Mouse (Mus musculus): Measurements from ENCODE around the gene Tead3. TPM values are rescaled to one million over a fixed set of nuclear protein-coding genes. Genes with fewer than 3 reads are reported as not detected.

Gene Tead3
- polyA plus RNA-seq, 1 experiment from 2014 or later, result 8.7 TPM

DNA sequence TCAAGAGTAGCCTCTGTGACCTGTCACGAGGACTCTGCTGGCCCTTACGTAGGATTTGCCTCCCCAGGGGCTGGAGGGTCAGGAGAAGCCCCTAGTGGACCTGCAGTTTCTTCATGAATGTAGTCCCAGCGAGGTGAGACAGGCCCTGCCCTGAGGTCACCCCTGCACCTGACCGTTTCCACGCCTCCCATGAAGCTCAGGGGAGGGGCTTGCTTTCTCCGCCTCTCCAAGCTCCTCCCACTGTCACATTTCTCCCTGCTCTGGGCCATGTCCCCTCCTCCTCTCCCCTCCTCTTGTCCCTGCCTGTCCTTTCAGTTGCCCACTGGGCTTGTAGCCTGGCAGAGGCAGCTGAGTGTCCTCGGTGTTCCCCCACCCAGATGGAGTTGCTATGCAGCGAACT, 33.5 kb downstream of the Tead3 start:
- Histone ChIP-seq H3K4me2 (replicated peaks; ENCODE audit: low read depth) (no peak overlapping the region), H3K27me3 (ENCODE audit: control insufficient read depth, insufficient read depth, low read length) (no peaks in the 10 kb centered on the region), H3K27ac (replicated peaks) (no peak overlapping the region), H3K9ac (ENCODE audit: low read length) (no peak overlapping the region), H3K36me3 (ENCODE audit: control insufficient read depth, insufficient read depth, low read length) (peaks cover 19% of the 10 kb centered on the region; the same call in 1 of the 2 replicates), H3K4me1 (replicated peaks; ENCODE audit: control insufficient read depth, insufficient read depth) (0 out of 2 replicates have a peak, but pooled peaks cover 3% of the 10 kb centered on the region), H3K9me3 (ENCODE audit: control insufficient read depth, low read length) (no peaks in the 10 kb centered on the region), H3K4me3 (ENCODE audit: low read depth, low read length) (no peak overlapping the region)
- ATAC-seq (ENCODE audit: low FRiP score, low TSS enrichment) (no peak), DNase-seq (ENCODE audit: low spot score) (no peak)
- 72% methylated on average over 8 of the region's 8 CpGs for WGBS
- TF ChIP-seq CTCF (IDR thresholded peaks at IDR 0.05; ENCODE audit: low read depth), result no peak
- TF ChIP-seq EP300 (optimal IDR thresholded peaks at IDR 0.05), result no peak

- H3K9ac ChIP-seq (ENCODE audit: low read length), result no peak overlapping the region
- H3K4me2 ChIP-seq (replicated peaks; ENCODE audit: low read depth), result no peak overlapping the region
- WGBS, result 91% methylated on average over 9 of the region's 9 CpGs
- no peak for ATAC-seq (ENCODE audit: low FRiP score, low TSS enrichment)
- H3K4me1 ChIP-seq (replicated peaks; ENCODE audit: control insufficient read depth, insufficient read depth), result 0 out of 2 replicates have a peak, but pooled peaks cover 3% of the 10 kb centered on the region
- no peak for DNase-seq (ENCODE audit: low spot score)
- H3K9me3 ChIP-seq (ENCODE audit: control insufficient read depth, low read length), result no peaks in the 10 kb centered on the region
- H3K36me3 ChIP-seq (ENCODE audit: control insufficient read depth, insufficient read depth, low read length), result peaks cover 14% of the 10 kb centered on the region; the same call in 1 of the 2 replicates
- H3K27me3 ChIP-seq (ENCODE audit: control insufficient read depth, insufficient read depth, low read length), result no peaks in the 10 kb centered on the region
- no peak overlapping the region for H3K4me3 ChIP-seq (ENCODE audit: low read depth, low read length)
- H3K27ac ChIP-seq (replicated peaks), result no peak overlapping the region
- peak; percentile 38; the same call in 1 of the 2 replicates for TF ChIP-seq CTCF (IDR thresholded peaks at IDR 0.05; ENCODE audit: low read depth)
- no peak for TF ChIP-seq EP300 (optimal IDR thresholded peaks at IDR 0.05)
Observed at GRCm38 (mm10) chr17:28316476-28316875, 34.1 kb downstream of the Tead3 start.

DNA sequence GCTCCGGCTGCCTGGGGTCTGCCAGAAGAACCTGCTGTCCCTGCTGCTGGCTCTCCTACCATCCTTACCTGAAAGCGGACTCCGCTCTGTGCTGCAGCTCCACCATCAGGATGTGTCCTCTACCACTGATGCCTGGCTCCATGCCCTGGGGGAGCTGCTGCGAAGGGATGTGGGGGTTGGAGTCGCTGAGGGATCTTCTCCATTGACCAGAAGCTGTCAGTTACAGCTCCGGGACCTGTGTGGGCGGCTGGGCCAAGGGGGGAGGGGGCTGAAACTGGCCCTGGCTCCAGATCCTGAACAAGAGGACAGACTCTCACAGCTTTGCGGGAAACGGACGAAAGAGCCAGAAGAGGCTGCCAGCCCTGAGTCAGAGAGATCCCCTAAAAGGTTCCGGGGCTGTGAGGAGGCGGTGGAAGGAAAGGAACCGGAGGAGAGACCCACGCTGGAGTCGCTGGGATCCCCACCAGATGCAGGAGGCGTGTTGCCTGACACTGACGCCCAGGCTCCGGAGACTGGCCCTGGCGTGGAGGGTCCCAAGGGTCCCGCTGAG, 34.9 kb downstream of the Tead3 start:
- H3K9me3 ChIP-seq (ENCODE audit: control insufficient read depth, low read length), result no peaks in the 10 kb centered on the region
- 0 out of 2 replicates have a peak, but pooled peaks cover 3% of the 10 kb centered on the region for H3K4me1 ChIP-seq (replicated peaks; ENCODE audit: control insufficient read depth, insufficient read depth)
- TF ChIP-seq EP300 (optimal IDR thresholded peaks at IDR 0.05) (no peak), CTCF (IDR thresholded peaks at IDR 0.05; ENCODE audit: low read depth) (no peak)
- no peaks in the 10 kb centered on the region for H3K27me3 ChIP-seq (ENCODE audit: control insufficient read depth, insufficient read depth, low read length)
- no peak overlapping the region for H3K4me2 ChIP-seq (replicated peaks; ENCODE audit: low read depth)
- 88% methylated on average over 20 of the region's 20 CpGs for WGBS
- no peak overlapping the region for H3K9ac ChIP-seq (ENCODE audit: low read length)
- no peak for ATAC-seq (ENCODE audit: low FRiP score, low TSS enrichment)
- H3K27ac ChIP-seq (replicated peaks), result no peak overlapping the region
- peaks cover 9% of the 10 kb centered on the region; the same call in 1 of the 2 replicates for H3K36me3 ChIP-seq (ENCODE audit: control insufficient read depth, insufficient read depth, low read length)
- no peak overlapping the region for H3K4me3 ChIP-seq (ENCODE audit: low read depth, low read length)
- no peak for DNase-seq (ENCODE audit: low spot score)

DNA sequence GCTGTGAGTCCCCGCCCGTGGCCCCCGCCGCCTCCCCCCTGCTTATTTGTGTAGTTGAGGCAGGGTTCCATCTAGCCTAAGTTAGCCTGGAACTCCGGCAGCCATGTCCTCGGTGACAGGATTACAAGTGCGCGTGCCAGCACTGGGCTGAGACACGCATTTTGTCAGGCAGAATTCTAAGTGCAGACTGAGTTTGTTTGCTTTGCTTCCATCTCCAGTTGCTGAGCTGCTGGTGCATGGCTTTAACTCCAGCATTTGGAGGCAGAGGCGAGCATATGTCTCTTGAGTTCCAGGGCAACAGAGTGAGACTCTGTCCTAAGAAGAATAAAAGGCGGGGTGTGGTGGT, 36.8 kb downstream of the Tead3 start:
- Histone ChIP-seq H3K4me2 (replicated peaks; ENCODE audit: low read depth) (peak overlapping the region; percentile 83), H3K9me3 (ENCODE audit: control insufficient read depth, low read length) (no peaks in the 10 kb centered on the region), H3K36me3 (ENCODE audit: control insufficient read depth, insufficient read depth, low read length) (peaks cover 4% of the 10 kb centered on the region; the same call in 1 of the 2 replicates), H3K27ac (replicated peaks) (peak overlapping the region; percentile 97), H3K4me1 (replicated peaks; ENCODE audit: control insufficient read depth, insufficient read depth) (0 out of 2 replicates have a peak, but pooled peaks cover 3% of the 10 kb centered on the region), H3K9ac (ENCODE audit: low read length) (peak overlapping the region; percentile 93), H3K4me3 (ENCODE audit: low read depth, low read length) (peak overlapping the region; percentile 72), H3K27me3 (ENCODE audit: control insufficient read depth, insufficient read depth, low read length) (no peaks in the 10 kb centered on the region)
- ATAC-seq (ENCODE audit: low FRiP score, low TSS enrichment) (no peak; the same call in 1 of the 2 replicates), DNase-seq (ENCODE audit: low spot score) (no peak)
- no peak for TF ChIP-seq EP300 (optimal IDR thresholded peaks at IDR 0.05)
- no peak for TF ChIP-seq CTCF (IDR thresholded peaks at IDR 0.05; ENCODE audit: low read depth)
- under 1% methylated on average over 11 of the region's 11 CpGs for WGBS

DNA sequence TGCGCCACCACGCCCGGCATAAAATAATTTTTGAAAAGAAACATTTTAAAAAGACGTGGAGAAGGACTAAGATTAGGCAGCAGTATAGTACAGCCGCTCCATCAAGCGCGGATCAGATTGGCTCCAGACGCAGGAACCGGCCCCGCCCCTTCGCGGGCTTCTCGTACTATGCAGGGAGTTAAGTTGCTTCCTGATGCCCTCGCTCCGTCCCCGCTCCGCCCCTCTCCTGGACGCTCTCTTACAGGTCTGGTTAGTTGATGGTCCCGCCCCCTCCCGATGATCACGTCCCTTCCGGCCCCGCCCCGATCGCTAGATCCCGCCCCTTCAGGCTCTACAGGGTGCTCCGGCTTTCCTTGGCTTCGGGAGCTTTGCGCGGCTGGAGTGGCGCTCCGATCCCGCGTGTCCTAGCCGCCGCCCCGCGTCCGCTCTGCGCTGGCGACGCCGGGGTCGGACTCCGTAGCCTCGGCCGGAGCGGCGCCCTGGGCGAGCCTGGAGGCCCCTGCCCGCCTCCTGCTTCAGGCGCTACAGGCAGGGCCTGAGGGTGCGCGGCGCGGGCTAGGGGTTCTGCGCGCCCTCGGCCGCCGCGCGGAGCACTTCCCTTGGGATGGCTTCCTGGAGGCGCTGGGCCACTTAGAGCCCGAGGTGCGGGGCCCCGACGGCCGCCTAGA, 37.3 kb downstream of the Tead3 start, which contains the start of gene Fance:
Gene Fance (plus strand): TSS at position 308 of the 668 bp plus-strand sequence.
- H3K4me3 ChIP-seq (ENCODE audit: low read depth, low read length), result peak within 1 kb of the TSS; percentile 72

More for the DNA sequence above, 37.3 kb downstream of the Tead3 start, which contains the start of gene Fance:
- TF ChIP-seq CTCF (IDR thresholded peaks at IDR 0.05; ENCODE audit: low read depth), result no peak
- no peak for TF ChIP-seq EP300 (optimal IDR thresholded peaks at IDR 0.05)
- under 1% methylated on average over 69 of the region's 69 CpGs for WGBS
- no peaks in the 10 kb centered on the region for H3K27me3 ChIP-seq (ENCODE audit: control insufficient read depth, insufficient read depth, low read length)
- DNase-seq (ENCODE audit: low spot score) (peak; percentile 100), ATAC-seq (ENCODE audit: low FRiP score, low TSS enrichment) (peak; percentile 98)
- H3K27ac ChIP-seq (replicated peaks), result peak within 1 kb of the TSS; percentile 97
- H3K9me3 ChIP-seq (ENCODE audit: control insufficient read depth, low read length), result no peaks in the 10 kb centered on the region
- peak within 1 kb of the TSS; percentile 83 for H3K4me2 ChIP-seq (replicated peaks; ENCODE audit: low read depth)
- 0 out of 2 replicates have a peak, but pooled peaks cover 3% of the 10 kb centered on the region for H3K4me1 ChIP-seq (replicated peaks; ENCODE audit: control insufficient read depth, insufficient read depth)
- peak within 1 kb of the TSS; percentile 93 for H3K9ac ChIP-seq (ENCODE audit: low read length)
- peaks cover 4% of the 10 kb centered on the region; the same call in 1 of the 2 replicates for H3K36me3 ChIP-seq (ENCODE audit: control insufficient read depth, insufficient read depth, low read length)

Data from stomach, postnatal 0 days (tissue).